Mouse (Mus musculus): ENCODE data around the gene Phf19.

- TF ChIP-seq GATA1 (IDR thresholded peaks at IDR 0.05; ENCODE audit: borderline replicate concordance, low read length) (no peak), FLI1 (IDR thresholded peaks at IDR 0.05; ENCODE audit: low read length) (no peak)
Observed at GRCm38 (mm10) chr2:34922729-34923128, 8.9 kb upstream of the Phf19 start.

Measured in megakaryocyte, embryonic 14.5 days (primary cell).